ENCODE assay signal across 8 mouse cellular contexts in the genomic region with DNA sequence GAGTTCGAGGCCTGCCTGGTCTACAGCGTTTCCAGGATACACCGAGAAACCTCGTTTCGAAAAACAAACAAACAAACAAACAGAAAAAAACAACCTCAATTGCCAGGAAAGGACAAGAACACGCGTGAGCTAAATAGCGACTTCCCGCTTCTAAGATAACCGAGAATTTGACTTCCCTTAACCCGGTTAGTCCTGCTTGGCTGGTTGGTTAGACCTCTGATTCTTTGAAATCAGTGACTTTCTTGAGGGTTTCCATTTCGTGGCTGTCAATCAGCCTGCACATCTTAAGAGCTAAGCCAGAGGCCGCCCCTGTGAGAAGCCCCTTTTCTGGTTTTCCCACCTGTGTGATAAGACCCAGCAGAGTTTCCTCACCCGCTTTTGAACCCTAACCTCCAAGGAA. TPM values are rescaled to one million over a fixed set of nuclear protein-coding genes. Genes with fewer than 3 reads are reported as not detected.
DNase-seq lines count a peak whose midpoint lies in the region; ATAC-seq lines count a peak whose summit lies in the region.

No protein-coding gene starts in this region.

- no peaks in the 10 kb centered on the region for H3K36me3 ChIP-seq in intestine, embryonic 16.5 days (ENCODE audit: control insufficient read depth, insufficient read depth, low read length)
- H3K36me3 ChIP-seq in neural tube, embryonic 12.5 days: no peaks in the 10 kb centered on the region

- no peak for ATAC-seq in intestine, embryonic 16.5 days
- no peak for ATAC-seq in neural tube, embryonic 12.5 days (ENCODE audit: low FRiP score, low read depth)

- peak overlapping the region; percentile 98 for H3K9ac ChIP-seq in intestine, embryonic 16.5 days (ENCODE audit: low read depth, low read length)
- peak overlapping the region; percentile 81 for H3K9ac ChIP-seq in neural tube, embryonic 12.5 days

- peak overlapping the region; percentile 73 for H3K4me2 ChIP-seq in intestine, embryonic 16.5 days (ENCODE audit: low read depth, low read length)
- peak overlapping the region; percentile 61 for H3K4me2 ChIP-seq in neural tube, embryonic 12.5 days (replicated peaks)

- no peaks in the 10 kb centered on the region for H3K9me3 ChIP-seq in intestine, embryonic 16.5 days (ENCODE audit: control insufficient read depth, low read length)
- H3K9me3 ChIP-seq in neural tube, embryonic 12.5 days: no peaks in the 10 kb centered on the region

- H3K4me3 ChIP-seq in intestine, embryonic 16.5 days (ENCODE audit: low read length): peak overlapping the region; percentile 92
- H3K4me3 ChIP-seq in neural tube, embryonic 12.5 days: peak overlapping the region; percentile 85

- no peaks in the 10 kb centered on the region for H3K27me3 ChIP-seq in intestine, embryonic 16.5 days (replicated peaks; ENCODE audit: control insufficient read depth, insufficient read depth, low read length)
- no peaks in the 10 kb centered on the region for H3K27me3 ChIP-seq in neural tube, embryonic 12.5 days (replicated peaks)

- WGBS in intestine, embryonic 16.5 days: 24% methylated on average over 14 of the region's 14 CpGs
- WGBS in neural tube, embryonic 12.5 days: 35% methylated on average over 14 of the region's 14 CpGs

- no peak overlapping the region for H3K27ac ChIP-seq in intestine, embryonic 16.5 days (ENCODE audit: low read length)
- no peak overlapping the region for H3K27ac ChIP-seq in neural tube, embryonic 12.5 days

- peaks cover 9% of the 10 kb centered on the region for H3K4me1 ChIP-seq in intestine, embryonic 16.5 days (ENCODE audit: control insufficient read depth, insufficient read depth, low read length)
- peaks cover 9% of the 10 kb centered on the region for H3K4me1 ChIP-seq in neural tube, embryonic 12.5 days

- DNase-seq in cerebellum, adult 11-12 months: peak; percentile 11
- no peak for DNase-seq in cerebellum, postnatal 4 days (ENCODE audit: low spot score in 2 of 2)
- peak; percentile 12 for DNase-seq in thymus, postnatal 4 days
- no peak for DNase-seq in thymus, postnatal 25 days
- no peak for DNase-seq in cerebellum, postnatal 10 days
- DNase-seq in kidney, adult 9 months: no peak

RNA-seq across cellular contexts. Expression of a gene that starts 0.9 kb away (rescaled TPM):
- 62.6 and 63.1 TPM in 2 replicates for polyA plus RNA-seq in intestine, embryonic 16.5 days (2015; fragmentation: Nextera tagmentation; extraction: Ambion mirVana)
- 46.9 and 48.8 TPM in 2 replicates for polyA plus RNA-seq in neural tube, embryonic 12.5 days (2016; fragmentation: Nextera tagmentation; extraction: Ambion mirVana)

Comparison
In these comparisons a context has a peak if more than half of its experiments do, and no peak if none do; other contexts are left out.
1. DNase-seq: peak in cerebellum, adult 11-12 months (single experiment) and thymus, postnatal 4 days (single experiment); none in cerebellum, postnatal 4 days (0 of 2), thymus, postnatal 25 days (single experiment), cerebellum, postnatal 10 days (0 of 2) and kidney, adult 9 months (single experiment).